Mouse (Mus musculus) adrenal gland (tissue): ENCODE results near the gene Slc25a42.
"Not testable (repeated sequence)": the region's sequence is repeated elsewhere in the genome, so short reads cannot be mapped to it uniquely, and the experiment has no call there.

Experiments used
- intact Hi-C: fragments of 180-260 bp; cut with DNase I; formaldehyde crosslinking; loops from one replicate; pipeline ENCODE4 v1.15.1; 2025

Gene Slc25a42

DNA sequence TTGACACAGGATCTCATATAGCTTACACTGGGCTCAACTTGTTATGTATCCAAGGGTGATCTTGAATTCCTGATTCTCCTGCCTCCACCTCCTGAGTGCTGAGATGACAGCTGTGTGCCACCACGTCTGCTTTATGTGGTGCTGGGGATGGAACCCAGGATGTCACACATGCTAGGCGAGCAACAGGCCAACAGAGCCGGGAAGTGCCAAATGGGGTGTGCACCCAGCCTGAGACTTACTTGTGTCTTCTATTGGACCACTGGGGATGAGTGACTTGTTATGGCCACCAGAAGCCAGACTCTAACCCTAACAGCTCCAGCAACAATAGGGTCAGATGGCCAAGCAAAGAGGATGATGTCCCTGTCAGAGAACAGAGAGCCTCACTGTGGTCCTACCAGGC is 4.1 kb upstream of the Slc25a42 start:
- intact Hi-C loops: not testable (repeated sequence)

DNA sequence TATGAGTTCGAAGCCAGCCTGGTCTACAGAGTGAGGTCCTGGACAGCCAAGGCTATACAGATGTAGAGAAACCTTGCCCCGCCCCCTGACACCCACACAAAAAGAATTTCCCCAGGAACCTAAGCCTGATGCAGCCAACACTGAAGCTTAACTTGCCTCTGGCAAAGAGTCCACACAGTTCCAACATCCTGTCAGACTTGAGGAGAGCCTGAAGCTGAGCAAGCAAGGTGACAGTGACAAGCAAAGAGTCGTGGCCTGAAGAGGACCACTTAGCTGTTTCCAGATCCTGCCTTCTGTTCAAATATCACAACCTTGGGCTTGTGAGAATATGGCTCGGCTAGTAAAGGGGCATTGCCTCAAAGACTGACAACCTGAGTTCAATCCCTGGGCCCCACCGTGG is 3.0 kb upstream of the Slc25a42 start:
- intact Hi-C loops: no loop called here

- intact Hi-C loops: no loop called here
These were observed 2.3 kb upstream of the Slc25a42 start for GRCm38 (mm10) chr8:70214411-70214810.

- intact Hi-C loops: no loop called here
These were observed 386 bp downstream of the Slc25a42 start for GRCm38 (mm10) chr8:70211726-70212111.

DNA sequence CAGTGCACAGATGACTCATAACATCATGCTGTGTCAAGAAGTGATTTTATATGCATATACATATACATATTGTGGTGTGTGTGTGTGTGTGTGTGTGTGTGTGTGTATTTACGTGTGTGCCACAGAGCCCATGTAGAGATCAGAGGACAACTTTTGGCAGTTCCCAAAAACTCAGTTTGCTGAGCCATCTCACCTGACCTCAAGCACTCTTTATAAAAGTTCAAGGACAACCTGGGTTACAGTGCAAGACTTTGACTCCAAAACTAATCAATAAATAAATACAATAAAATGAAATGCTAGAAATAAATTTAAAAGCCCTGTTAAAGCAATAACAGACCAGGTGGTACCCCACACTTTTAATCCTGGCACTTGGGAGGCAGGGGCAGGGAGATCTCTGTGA is 830 bp downstream of the Slc25a42 start:
- intact Hi-C loops: no loop called here

- intact Hi-C loops: no loop called here
These were observed 1.6 kb downstream of the Slc25a42 start for GRCm38 (mm10) chr8:70210538-70210937.

DNA sequence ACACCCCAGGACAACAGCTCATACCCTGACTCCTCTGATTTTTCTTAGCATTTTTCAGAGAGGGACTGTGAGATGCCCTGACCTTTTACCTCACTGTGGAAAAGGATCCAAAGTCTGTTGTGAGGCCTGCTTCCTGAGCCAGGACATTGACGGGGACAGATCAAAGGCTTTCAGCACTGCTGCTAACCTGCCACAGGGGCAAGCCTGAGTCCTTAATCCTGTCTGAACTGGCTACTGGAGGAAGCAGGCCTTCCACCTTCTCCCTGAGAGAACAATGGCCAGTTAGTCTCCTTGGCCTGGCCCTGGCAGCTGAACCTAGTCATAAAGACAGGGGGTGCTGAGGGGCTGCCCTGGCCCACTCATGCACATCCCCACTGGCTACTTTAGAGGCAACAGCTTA is 4.0 kb downstream of the Slc25a42 start:
- intact Hi-C loops: no loop called here

- intact Hi-C loops: no loop called here
These were observed 7.3 kb downstream of the Slc25a42 start for GRCm38 (mm10) chr8:70204757-70205156.

GRCm38 (mm10) chr8:70203072-70203471 is 9.0 kb downstream of the Slc25a42 start:
- intact Hi-C loops: no loop called here

GRCm38 (mm10) chr8:70201417-70201816 is 10.7 kb downstream of the Slc25a42 start:
- intact Hi-C loops: no loop called here

GRCm38 (mm10) chr8:70200098-70200681 is 11.9 kb downstream of the Slc25a42 start:
- intact Hi-C loops: no loop called here

- intact Hi-C loops: no loop called here
These were observed 14.5 kb downstream of the Slc25a42 start for GRCm38 (mm10) chr8:70197603-70198002.

GRCm38 (mm10) chr8:70195762-70196161 is 16.3 kb downstream of the Slc25a42 start:
- intact Hi-C loops: no loop called here

DNA sequence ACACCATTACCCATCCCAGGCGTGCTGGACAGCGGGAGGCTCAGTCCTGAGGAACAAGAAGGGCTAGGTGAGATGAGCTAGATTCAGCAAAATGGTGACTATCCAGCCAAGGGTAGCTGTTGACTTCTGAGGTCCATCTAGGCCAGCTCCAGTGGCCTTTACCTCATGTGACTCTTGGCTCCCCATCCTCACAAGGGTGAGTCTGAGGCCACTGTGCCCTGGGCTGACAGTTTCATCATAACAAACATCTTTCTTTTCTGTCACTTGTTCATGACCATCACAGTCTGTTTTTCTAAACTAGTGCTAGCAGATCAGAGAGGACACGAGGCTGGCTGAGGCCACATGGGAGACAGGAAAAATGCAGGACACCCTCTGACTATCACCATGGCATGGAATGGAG is 17.9 kb downstream of the Slc25a42 start:
- intact Hi-C loops: no loop called here

DNA sequence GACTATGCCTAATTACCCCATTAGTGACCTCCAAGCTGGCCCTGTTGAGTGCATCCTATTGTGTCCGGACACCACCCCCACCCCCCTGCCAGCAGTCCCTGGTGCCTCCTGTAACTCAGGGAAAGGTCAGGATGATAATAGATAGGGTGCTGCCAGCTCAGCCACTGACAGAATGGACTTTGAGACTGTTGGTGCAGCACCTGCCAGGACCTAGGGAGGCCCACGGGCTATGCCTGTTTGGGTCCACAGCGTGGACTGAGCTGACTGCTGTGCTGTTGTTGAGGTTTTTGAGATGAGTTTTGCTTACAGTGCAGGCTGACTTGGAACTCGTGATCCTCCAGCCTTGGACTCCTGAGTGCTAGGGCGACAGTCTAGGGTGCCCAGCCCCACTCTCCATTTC is 18.9 kb downstream of the Slc25a42 start:
- intact Hi-C loops: no loop called here

DNA sequence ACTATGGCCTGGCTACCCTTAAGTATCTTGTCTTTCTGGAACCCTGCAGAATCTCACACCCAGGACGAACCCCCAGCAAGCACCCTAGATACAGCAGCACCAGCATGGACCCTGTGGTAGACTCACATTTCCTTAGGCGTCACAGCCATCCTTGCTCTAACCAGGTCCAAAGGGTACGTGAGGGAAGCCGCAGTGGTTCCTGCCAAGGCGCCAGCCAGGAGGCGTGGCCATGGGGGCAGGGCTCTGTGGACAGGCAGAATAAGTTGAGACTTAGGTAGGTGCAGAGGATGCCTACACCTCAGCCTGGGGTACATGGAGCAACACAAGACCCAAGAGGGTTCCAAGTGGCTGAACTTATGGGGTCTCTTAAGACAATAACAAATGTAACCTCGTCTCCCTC is 23.4 kb downstream of the Slc25a42 start:
- intact Hi-C loops: no loop called here

DNA sequence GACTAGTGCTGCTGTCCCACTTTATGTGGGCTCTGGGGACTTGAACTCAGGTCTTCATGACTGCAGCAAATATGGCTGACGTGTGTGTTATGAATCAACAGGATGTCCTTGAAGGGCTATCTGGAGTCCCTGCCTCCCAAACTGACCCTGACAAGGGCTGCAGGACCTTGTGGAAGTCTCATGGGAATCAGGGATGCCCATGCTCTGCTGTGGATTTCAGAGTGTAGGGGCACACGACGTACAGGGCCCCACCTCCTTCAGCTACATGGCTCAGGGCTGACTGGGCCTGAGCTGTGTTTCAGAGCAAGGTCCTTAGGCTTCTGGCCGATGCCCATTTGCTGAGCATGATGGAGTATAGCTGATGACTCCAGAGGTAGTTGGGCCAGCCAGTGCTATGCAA is 28.9 kb downstream of the Slc25a42 start:
- intact Hi-C loops: loop anchor here (5.0 kb wide), 1 partner anchor 39 kb away; no protein-coding TSS in a partner anchor

- intact Hi-C loops: loop anchor here (5.0 kb wide), 1 partner anchor 40 kb away; no protein-coding TSS in a partner anchor
These were observed 30.2 kb downstream of the Slc25a42 start for GRCm38 (mm10) chr8:70181903-70182252.

DNA sequence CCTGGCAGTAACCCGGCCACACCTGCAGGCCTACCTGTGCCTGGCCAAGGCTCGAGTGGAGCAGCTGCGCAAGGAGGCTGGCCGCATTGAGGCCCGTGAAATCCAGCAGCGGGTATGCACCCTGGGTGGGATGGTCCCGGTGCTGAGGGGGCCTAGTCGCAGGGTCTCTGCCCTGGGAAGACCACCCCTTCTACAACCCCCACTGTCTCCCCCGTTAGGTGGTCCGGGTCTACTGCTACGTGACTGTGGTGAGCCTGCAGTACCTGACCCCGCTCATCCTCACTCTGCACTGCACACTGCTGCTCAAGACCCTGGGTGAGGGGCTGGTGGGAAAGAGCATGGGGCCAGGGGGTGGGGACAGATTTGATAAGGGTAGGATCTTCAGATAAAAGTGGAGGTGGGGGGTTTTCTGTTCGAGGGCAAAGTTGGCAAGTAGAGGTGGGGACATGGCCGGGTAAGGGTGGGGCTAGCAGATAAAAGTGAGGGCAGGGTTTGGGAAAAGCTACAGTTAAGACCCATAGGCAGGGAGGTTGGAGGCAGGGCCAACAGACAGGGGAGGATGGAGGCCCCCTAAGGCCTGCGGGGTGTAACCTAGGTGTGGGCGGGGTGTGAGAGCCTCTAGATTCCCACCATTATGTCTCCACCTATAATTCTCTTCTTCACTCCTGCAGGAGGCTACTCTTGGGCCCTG is 30.7 kb downstream of the Slc25a42 start:
- intact Hi-C loops: loop anchor here (5.0 kb wide), 1 partner anchor 41 kb away; no protein-coding TSS in a partner anchor

- intact Hi-C loops: no loop called here
These were observed 33.0 kb downstream of the Slc25a42 start for GRCm38 (mm10) chr8:70179082-70179481.

- intact Hi-C loops: no loop called here
These were observed 33.9 kb downstream of the Slc25a42 start for GRCm38 (mm10) chr8:70178231-70178630.

- intact Hi-C loops: no loop called here
These were observed 38.0 kb downstream of the Slc25a42 start for GRCm38 (mm10) chr8:70174079-70174478.

DNA sequence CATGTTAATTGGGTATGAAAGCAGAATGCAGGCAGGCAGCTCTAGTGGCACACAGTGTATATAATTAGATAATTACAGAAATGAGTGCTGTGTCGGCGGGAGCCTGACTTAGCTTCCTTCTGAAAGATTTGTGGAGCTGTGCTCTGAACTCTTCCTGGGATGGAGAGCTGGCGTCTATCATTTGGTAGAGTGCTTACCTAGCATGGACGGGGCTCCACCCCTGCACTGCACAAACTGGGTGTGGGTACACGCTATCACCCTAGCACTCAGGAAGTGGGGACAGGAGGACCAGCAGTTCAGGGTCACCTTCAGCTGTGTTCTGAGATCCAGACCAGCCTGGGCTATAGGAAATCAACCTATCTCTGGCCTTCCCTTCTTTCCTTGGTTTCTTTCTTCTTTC is 38.8 kb downstream of the Slc25a42 start:
- intact Hi-C loops: no loop called here
